Mouse (Mus musculus): Measurements from ENCODE around the gene Apoa2.
"Not testable (repeated sequence)": the region's sequence is repeated elsewhere in the genome, so short reads cannot be mapped to it uniquely, and the experiment has no call there.

Gene Apoa2

GRCm38 (mm10) chr1:171237438-171237837 lies 12.6 kb downstream of the Apoa2 start:
- DNase-seq, result no peak

- DNase-seq, result peak; percentile 77
These were observed 13.6 kb downstream of the Apoa2 start for GRCm38 (mm10) chr1:171238463-171238862.

GRCm38 (mm10) chr1:171239992-171240744 lies 15.3 kb downstream of the Apoa2 start:
- peak; percentile 73 for DNase-seq

GRCm38 (mm10) chr1:171240911-171241310 lies 16.1 kb downstream of the Apoa2 start:
- no peak for DNase-seq

GRCm38 (mm10) chr1:171241952-171242351 lies 17.1 kb downstream of the Apoa2 start:
- not testable (repeated sequence) for DNase-seq

GRCm38 (mm10) chr1:171245353-171245752 lies 20.5 kb downstream of the Apoa2 start:
- DNase-seq, result no peak

- peak; percentile 99 for DNase-seq
These were observed 22.0 kb downstream of the Apoa2 start for GRCm38 (mm10) chr1:171246709-171247452.

- no peak for DNase-seq
These were observed 22.6 kb downstream of the Apoa2 start for GRCm38 (mm10) chr1:171247453-171247841.

- DNase-seq, result peak; percentile 41
These were observed 23.1 kb downstream of the Apoa2 start for GRCm38 (mm10) chr1:171247916-171248315.

GRCm38 (mm10) chr1:171248386-171249226 lies 23.8 kb downstream of the Apoa2 start:
- DNase-seq, result peak; percentile 42

- DNase-seq, result peak; percentile 80
These were observed 25.2 kb downstream of the Apoa2 start, which contains the start of gene Adamts4 for GRCm38 (mm10) chr1:171249913-171250600. Gene Adamts4, plus strand, starts transcription at chr1:171250421.

GRCm38 (mm10) chr1:171250680-171251593 lies 26.1 kb downstream of the Apoa2 start, which contains the start of gene Ndufs2:
Gene Ndufs2, minus strand, starts transcription at chr1:171251388.
- peak; percentile 59 for DNase-seq

GRCm38 (mm10) chr1:171251594-171252324 lies 26.9 kb downstream of the Apoa2 start:
- DNase-seq, result peak; percentile 76

GRCm38 (mm10) chr1:171252415-171252814 lies 27.6 kb downstream of the Apoa2 start:
- no peak for DNase-seq

- DNase-seq, result peak; percentile 58
These were observed 31.4 kb downstream of the Apoa2 start for GRCm38 (mm10) chr1:171256095-171256818.

- DNase-seq, result peak; percentile 81
These were observed 32.2 kb downstream of the Apoa2 start for GRCm38 (mm10) chr1:171256937-171257548.

GRCm38 (mm10) chr1:171257781-171258180 lies 32.9 kb downstream of the Apoa2 start:
- no peak for DNase-seq

- no peak for DNase-seq
These were observed 34.1 kb downstream of the Apoa2 start for GRCm38 (mm10) chr1:171258921-171259320.

GRCm38 (mm10) chr1:171260316-171260715 lies 35.5 kb downstream of the Apoa2 start:
- no peak for DNase-seq
